8 mouse cellular contexts compared by ENCODE assay signal in genomic region chr2:153953836-153954235, GRCm38 (mm10). TPM values are rescaled to one million over a fixed set of nuclear protein-coding genes. Genes with fewer than 3 reads are reported as not detected.
DNase-seq lines count a peak whose midpoint lies in the region; ATAC-seq lines count a peak whose summit lies in the region.

No protein-coding gene starts in this region.

- H3K36me3 ChIP-seq in embryonic facial prominence, embryonic 14.5 days (ENCODE audit: control insufficient read depth, insufficient read depth, low read length): no peaks in the 10 kb centered on the region
- H3K36me3 ChIP-seq in liver, embryonic 16.5 days (ENCODE audit: control insufficient read depth, insufficient read depth): no peaks in the 10 kb centered on the region

- H3K4me1 ChIP-seq in embryonic facial prominence, embryonic 14.5 days (ENCODE audit: control insufficient read depth, insufficient read depth, low read length): no peaks in the 10 kb centered on the region
- H3K4me1 ChIP-seq in liver, embryonic 16.5 days (ENCODE audit: control insufficient read depth, low read depth, low read length): no peaks in the 10 kb centered on the region

- H3K27ac ChIP-seq in embryonic facial prominence, embryonic 14.5 days (replicated peaks; ENCODE audit: low read depth, low read length): no peak overlapping the region
- no peak overlapping the region for H3K27ac ChIP-seq in liver, embryonic 16.5 days (ENCODE audit: low read length)

- H3K4me2 ChIP-seq in embryonic facial prominence, embryonic 14.5 days (ENCODE audit: low read depth, low read length): 0 out of 2 replicates have a peak overlapping the region, but pooled peaks have one; percentile 23
- H3K4me2 ChIP-seq in liver, embryonic 16.5 days (ENCODE audit: low read depth, low read length): no peak overlapping the region

- no peak overlapping the region for H3K9ac ChIP-seq in embryonic facial prominence, embryonic 14.5 days (ENCODE audit: low read depth, low read length)
- H3K9ac ChIP-seq in liver, embryonic 16.5 days (ENCODE audit: low read depth, low read length): no peak overlapping the region

- no peaks in the 10 kb centered on the region for H3K9me3 ChIP-seq in embryonic facial prominence, embryonic 14.5 days (ENCODE audit: control insufficient read depth, low read length)
- no peaks in the 10 kb centered on the region for H3K9me3 ChIP-seq in liver, embryonic 16.5 days (replicated peaks; ENCODE audit: control insufficient read depth, low read length)

- 0% methylated on average over 6 of the region's 6 CpGs for WGBS in embryonic facial prominence, embryonic 14.5 days
- WGBS in liver, embryonic 16.5 days (ENCODE audit: insufficient replicate concordance): 3% methylated on average over 6 of the region's 6 CpGs

- no peak overlapping the region for H3K4me3 ChIP-seq in embryonic facial prominence, embryonic 14.5 days (ENCODE audit: low read depth, low read length)
- H3K4me3 ChIP-seq in liver, embryonic 16.5 days (ENCODE audit: low read depth, low read length): no peak overlapping the region

- ATAC-seq in embryonic facial prominence, embryonic 14.5 days (ENCODE audit: low read depth): peak; percentile 60
- 0 out of 2 replicates have a peak, but pooled peaks have one; percentile 24 for ATAC-seq in liver, embryonic 16.5 days (ENCODE audit: low read depth)

- peak; percentile 53 for DNase-seq in right cerebral cortex, postnatal 4 days
- no peak for DNase-seq in right cerebral cortex, adult 2 months (ENCODE audit: low spot score in 2 of 2)
- peak; percentile 38 to 42 for DNase-seq in adrenal gland, adult 18-20 months (ENCODE audit: low spot score in 2 of 2)
- peak; percentile 56 for DNase-seq in embryonic facial prominence, embryonic 14.5 days (ENCODE audit: low spot score)
- peak; percentile 69 for DNase-seq in induced T-regulatory cell, adult 2 months (ENCODE audit: low read depth)
- peak; percentile 87 for DNase-seq in retina, postnatal 1 day
- no peak for DNase-seq in left cerebral cortex, adult 8-10 months (ENCODE audit: low spot score in 2 of 2)

- no peaks in the 10 kb centered on the region for H3K27me3 ChIP-seq in embryonic facial prominence, embryonic 14.5 days (replicated peaks; ENCODE audit: control insufficient read depth, insufficient read depth, low read length)
- H3K27me3 ChIP-seq in liver, embryonic 16.5 days (ENCODE audit: control insufficient read depth, insufficient read depth, low read depth, low read length): no peaks in the 10 kb centered on the region

RNA-seq across cellular contexts. Expression of gene Bpifb4, which starts 15.8 kb away (rescaled TPM):
- total RNA-seq in adrenal gland, adult 18-20 months (2021): not detected
- 0.11 TPM in 1 of 2 replicates, not detected in the other for polyA plus RNA-seq in embryonic facial prominence, embryonic 14.5 days (2014; fragmentation: Nextera tagmentation; extraction: Ambion mirVana)
- polyA plus RNA-seq in liver, embryonic 16.5 days (2015; fragmentation: Nextera tagmentation; extraction: Ambion mirVana): 0.09 TPM in 1 of 2 replicates, not detected in the other
- total RNA-seq in left cerebral cortex, adult 8-10 months (2022): not detected

RNA-seq across cellular contexts. Expression of gene Bpifa6, which starts 20.9 kb away (rescaled TPM):
- not detected for total RNA-seq in adrenal gland, adult 18-20 months (2021)
- 0.13 TPM in 1 of 2 replicates, not detected in the other for polyA plus RNA-seq in embryonic facial prominence, embryonic 14.5 days (2014; fragmentation: Nextera tagmentation; extraction: Ambion mirVana)
- polyA plus RNA-seq in liver, embryonic 16.5 days (2015; fragmentation: Nextera tagmentation; extraction: Ambion mirVana): not detected in 2 replicates
- not detected for total RNA-seq in left cerebral cortex, adult 8-10 months (2022)

RNA-seq across cellular contexts. Expression of gene Bpifb3, which starts 35.8 kb away (rescaled TPM):
- total RNA-seq in adrenal gland, adult 18-20 months (2021): not detected
- polyA plus RNA-seq in embryonic facial prominence, embryonic 14.5 days (2014; fragmentation: Nextera tagmentation; extraction: Ambion mirVana): 0.10 TPM in 1 of 2 replicates, not detected in the other
- not detected in 2 replicates for polyA plus RNA-seq in liver, embryonic 16.5 days (2015; fragmentation: Nextera tagmentation; extraction: Ambion mirVana)
- total RNA-seq in left cerebral cortex, adult 8-10 months (2022): not detected

RNA-seq across cellular contexts. Expression of gene Bpifb6, which starts 53.6 kb away (rescaled TPM):
- total RNA-seq in adrenal gland, adult 18-20 months (2021): 1 to 10 TPM in 1 of 2 experiments, not detected in 1; 8.5 TPM
- 0.16 TPM in 1 of 2 replicates, not detected in the other for polyA plus RNA-seq in embryonic facial prominence, embryonic 14.5 days (2014; fragmentation: Nextera tagmentation; extraction: Ambion mirVana)
- not detected in 2 replicates for polyA plus RNA-seq in liver, embryonic 16.5 days (2015; fragmentation: Nextera tagmentation; extraction: Ambion mirVana)
- not detected for total RNA-seq in left cerebral cortex, adult 8-10 months (2022)

RNA-seq across cellular contexts. Expression of gene Bpifa2, which starts 54.2 kb away (rescaled TPM):
- total RNA-seq in adrenal gland, adult 18-20 months (2021): not detected
- 0.47 TPM in 1 of 2 replicates, not detected in the other for polyA plus RNA-seq in embryonic facial prominence, embryonic 14.5 days (2014; fragmentation: Nextera tagmentation; extraction: Ambion mirVana)
- polyA plus RNA-seq in liver, embryonic 16.5 days (2015; fragmentation: Nextera tagmentation; extraction: Ambion mirVana): not detected in 2 replicates
- total RNA-seq in left cerebral cortex, adult 8-10 months (2022): not detected

Comparison
In these comparisons a context has a peak if more than half of its experiments do, and no peak if none do; other contexts are left out.
1. DNase-seq: peak in right cerebral cortex, postnatal 4 days (single experiment), adrenal gland, adult 18-20 months (2 of 2), embryonic facial prominence, embryonic 14.5 days (single experiment), induced T-regulatory cell, adult 2 months (single experiment) and retina, postnatal 1 day (single experiment); none in right cerebral cortex, adult 2 months (0 of 2) and left cerebral cortex, adult 8-10 months (0 of 2).